In genomic region chr10:8174230-8174629, GRCm38 (mm10) we compare ENCODE assay signal across 11 mouse cellular contexts.
DNase-seq lines count a peak whose midpoint lies in the region; ATAC-seq and TF ChIP-seq lines count a peak whose summit lies in the region.
"Had no signal": no experiment of that assay in that cellular context is flagged by ENCODE, and none has a peak within 500 bp of the region (broad histone marks: within the 10 kb centered on the region; RNA-seq: fewer than 3 reads in every experiment).

No protein-coding gene starts in this region.

- peaks cover 15% of the 10 kb centered on the region; the same call in 1 of the 2 replicates for H3K4me1 ChIP-seq in lung, embryonic 14.5 days (ENCODE audit: insufficient read depth)
- peaks cover 2% of the 10 kb centered on the region; the same call in 1 of the 2 replicates for H3K4me1 ChIP-seq in lung, adult 2 months (ENCODE audit: control insufficient read depth, insufficient read depth, low read length)
- H3K4me1 ChIP-seq in embryonic facial prominence, embryonic 14.5 days (ENCODE audit: control insufficient read depth, insufficient read depth, low read length), result peaks cover 26% of the 10 kb centered on the region
- peaks cover 7% of the 10 kb centered on the region for H3K4me1 ChIP-seq in forebrain, embryonic 16.5 days (replicated peaks; ENCODE audit: control insufficient read depth, insufficient read depth, low read length)
- H3K4me1 ChIP-seq in midbrain, embryonic 16.5 days (ENCODE audit: control insufficient read depth, insufficient read depth, low read length), result peaks cover 5% of the 10 kb centered on the region; the same call in 1 of the 2 replicates
- H3K4me1 ChIP-seq: liver, embryonic 15.5 days had no signal

- no peaks in the 10 kb centered on the region for H3K27me3 ChIP-seq in lung, embryonic 14.5 days (ENCODE audit: insufficient read depth, low read length)
- H3K27me3 ChIP-seq in embryonic facial prominence, embryonic 14.5 days (replicated peaks; ENCODE audit: control insufficient read depth, insufficient read depth, low read length), result no peaks in the 10 kb centered on the region
- H3K27me3 ChIP-seq in forebrain, embryonic 16.5 days (replicated peaks; ENCODE audit: control insufficient read depth, insufficient read depth, low read length), result no peaks in the 10 kb centered on the region
- no peaks in the 10 kb centered on the region for H3K27me3 ChIP-seq in midbrain, embryonic 16.5 days (ENCODE audit: control insufficient read depth, insufficient read depth, low read depth, low read length)
- H3K27me3 ChIP-seq: liver, embryonic 15.5 days had no signal

- no peak overlapping the region for H3K4me3 ChIP-seq in lung, embryonic 14.5 days (ENCODE audit: low read depth, low read length)
- no peak overlapping the region for H3K4me3 ChIP-seq in lung, adult 2 months (replicated peaks; ENCODE audit: extremely low read depth, low read depth, low read length)
- H3K4me3 ChIP-seq in embryonic facial prominence, embryonic 14.5 days (ENCODE audit: low read depth, low read length), result no peak overlapping the region
- H3K4me3 ChIP-seq in forebrain, embryonic 16.5 days (replicated peaks; ENCODE audit: low read length), result no peak overlapping the region
- H3K4me3 ChIP-seq in midbrain, embryonic 16.5 days (ENCODE audit: low read depth, low read length), result no peak overlapping the region
- H3K4me3 ChIP-seq: liver, embryonic 15.5 days had no signal

- WGBS in lung, embryonic 14.5 days, result 60% methylated on average over 7 of the region's 7 CpGs
- 62% methylated on average over 7 of the region's 7 CpGs for WGBS in lung, adult 2 months
- WGBS in embryonic facial prominence, embryonic 14.5 days, result 48% methylated on average over 7 of the region's 7 CpGs
- WGBS in forebrain, embryonic 16.5 days, result 22% methylated on average over 7 of the region's 7 CpGs
- WGBS in midbrain, embryonic 16.5 days, result 27% methylated on average over 7 of the region's 7 CpGs

- H3K27ac ChIP-seq in lung, embryonic 14.5 days (ENCODE audit: low read depth), result no peak overlapping the region
- H3K27ac ChIP-seq in embryonic facial prominence, embryonic 14.5 days (replicated peaks; ENCODE audit: low read depth, low read length), result no peak overlapping the region
- H3K27ac ChIP-seq in forebrain, embryonic 16.5 days (ENCODE audit: low read length), result no peak overlapping the region
- no peak overlapping the region for H3K27ac ChIP-seq in midbrain, embryonic 16.5 days (ENCODE audit: low read length)
- H3K27ac ChIP-seq: liver, embryonic 15.5 days had no signal

- H3K9me3 ChIP-seq in lung, embryonic 14.5 days (ENCODE audit: low read depth, low read length), result peaks cover 3% of the 10 kb centered on the region; the same call in 1 of the 2 replicates
- peaks cover 4% of the 10 kb centered on the region for H3K9me3 ChIP-seq in embryonic facial prominence, embryonic 14.5 days (ENCODE audit: control insufficient read depth, low read length)
- peaks cover 3% of the 10 kb centered on the region; the same call in 1 of the 2 replicates for H3K9me3 ChIP-seq in forebrain, embryonic 16.5 days (ENCODE audit: control insufficient read depth, low read length)
- peaks cover 5% of the 10 kb centered on the region; the same call in 1 of the 2 replicates for H3K9me3 ChIP-seq in midbrain, embryonic 16.5 days (replicated peaks; ENCODE audit: control insufficient read depth, low read length, poor library complexity, severe bottlenecking)
- H3K9me3 ChIP-seq: liver, embryonic 15.5 days had no signal

- no peak overlapping the region for H3K4me2 ChIP-seq in lung, embryonic 14.5 days
- H3K4me2 ChIP-seq in embryonic facial prominence, embryonic 14.5 days (ENCODE audit: low read depth, low read length), result no peak overlapping the region
- no peak overlapping the region for H3K4me2 ChIP-seq in forebrain, embryonic 16.5 days (ENCODE audit: low read length)
- H3K4me2 ChIP-seq in midbrain, embryonic 16.5 days (ENCODE audit: low read length), result no peak overlapping the region
- H3K4me2 ChIP-seq: liver, embryonic 15.5 days had no signal

- TF ChIP-seq CTCF in lung, embryonic 14.5 days (IDR thresholded peaks at IDR 0.05; ENCODE audit: low read depth), result no peak
- TF ChIP-seq CTCF in lung, adult 2 months (IDR thresholded peaks at IDR 0.05; ENCODE audit: insufficient read depth, low read length), result no peak

- peak; percentile 55 for DNase-seq in lung, embryonic 14.5 days
- DNase-seq in lung, adult 2 months, result no peak
- DNase-seq in embryonic facial prominence, embryonic 14.5 days (ENCODE audit: low spot score), result peak; percentile 77
- no peak for DNase-seq in cerebellum, postnatal 10 days
- no peak for DNase-seq in urinary bladder, postnatal 36 days (ENCODE audit: low spot score in 2 of 2)
- DNase-seq: cerebellum, postnatal 36 days had no signal

- H3K36me3 ChIP-seq in lung, embryonic 14.5 days (ENCODE audit: insufficient read depth), result no peaks in the 10 kb centered on the region
- H3K36me3 ChIP-seq in embryonic facial prominence, embryonic 14.5 days (ENCODE audit: control insufficient read depth, insufficient read depth, low read length), result no peaks in the 10 kb centered on the region
- H3K36me3 ChIP-seq in forebrain, embryonic 16.5 days (ENCODE audit: control insufficient read depth, insufficient read depth), result no peaks in the 10 kb centered on the region
- H3K36me3 ChIP-seq in midbrain, embryonic 16.5 days (ENCODE audit: control insufficient read depth, insufficient read depth, low read length), result no peaks in the 10 kb centered on the region
- H3K36me3 ChIP-seq: liver, embryonic 15.5 days had no signal

- H3K9ac ChIP-seq in lung, embryonic 14.5 days, result no peak overlapping the region
- H3K9ac ChIP-seq in embryonic facial prominence, embryonic 14.5 days (ENCODE audit: low read depth, low read length), result no peak overlapping the region
- H3K9ac ChIP-seq in forebrain, embryonic 16.5 days (replicated peaks; ENCODE audit: low read depth, low read length), result no peak overlapping the region
- H3K9ac ChIP-seq in midbrain, embryonic 16.5 days (ENCODE audit: low read depth, low read length), result no peak overlapping the region
- H3K9ac ChIP-seq: liver, embryonic 15.5 days had no signal

- 0 out of 2 replicates have a peak, but pooled peaks have one; percentile 13 for ATAC-seq in lung, embryonic 14.5 days (ENCODE audit: insufficient read depth)
- peak; percentile 70 for ATAC-seq in embryonic facial prominence, embryonic 14.5 days (ENCODE audit: low read depth)
- ATAC-seq in forebrain, embryonic 16.5 days, result peak; percentile 80
- ATAC-seq in midbrain, embryonic 16.5 days, result peak; percentile 67; the same call in 1 of the 2 replicates
- ATAC-seq in erythroid progenitor cell, adult 5-6 weeks (replicated peaks; ENCODE audit: low FRiP score, poor library complexity, severe bottlenecking), result no peak
- ATAC-seq: intestine, postnatal 0 days had no signal

- no peak for TF ChIP-seq POLR2A in lung, adult 2 months (IDR thresholded peaks at IDR 0.05; ENCODE audit: borderline replicate concordance, extremely low read depth, low read depth, low read length)

Comparison
In these comparisons a context has a peak if more than half of its experiments do, and no peak if none do; other contexts are left out.
1. DNase-seq: peak in lung, embryonic 14.5 days (single experiment) and embryonic facial prominence, embryonic 14.5 days (single experiment); none in lung, adult 2 months (single experiment), cerebellum, postnatal 10 days (0 of 2) and urinary bladder, postnatal 36 days (0 of 2).